Mouse (Mus musculus) midbrain, embryonic 12.5 days (tissue): ENCODE measurements around the gene A2ml1. TPM values are rescaled to one million over a fixed set of nuclear protein-coding genes. Genes with fewer than 3 reads are reported as not detected.

Experiments
- ATAC-seq: fragments of 200-750 bp; cut with Nextera tagmentation; 2 replicates; pipeline ENCODE4 v1.8.0; 2017; ENCODE audit warnings: low read depth, moderate TSS enrichment, moderate library complexity; ENCODE audit not compliant: low FRiP score
- H3K27ac ChIP-seq: fragments of 300-500 bp; sonication (generic); replicated peaks from 2 replicates; pipeline ENCODE4 v1.5.1; 2016; ENCODE audit warnings: mild to moderate bottlenecking
- H3K27me3 ChIP-seq: fragments of 300-500 bp; sonication (generic); 2 replicates; pipeline ENCODE4 v1.6.1; 2016; ENCODE audit warnings: mild to moderate bottlenecking
- H3K36me3 ChIP-seq: fragments of 300-500 bp; sonication (generic); 2 replicates; pipeline ENCODE4 v1.6.1; 2016
- H3K4me1 ChIP-seq: fragments of 300-500 bp; sonication (generic); 2 replicates; pipeline ENCODE4 v1.6.1; 2016
- H3K4me2 ChIP-seq: fragments of 300-500 bp; sonication (generic); replicated peaks from 2 replicates; pipeline ENCODE4 v1.6.1; 2016; ENCODE audit warnings: mild to moderate bottlenecking, moderate library complexity
- H3K4me3 ChIP-seq: fragments of 300-500 bp; sonication (generic); 2 replicates; pipeline ENCODE4 v1.5.1; 2016; ENCODE audit warnings: mild to moderate bottlenecking
- H3K9ac ChIP-seq: fragments of 300-500 bp; sonication (generic); replicated peaks from 2 replicates; pipeline ENCODE4 v1.6.1; 2016; ENCODE audit warnings: mild to moderate bottlenecking, moderate library complexity
- H3K9me3 ChIP-seq: fragments of 300-500 bp; sonication (generic); 2 replicates; pipeline ENCODE4 v1.6.1; 2016; ENCODE audit warnings: mild to moderate bottlenecking
- WGBS: fragments of 180-500 bp; shearing (Covaris S2); methylation state at CpG from one replicate; pipeline ENCODE4 v1.1.7; 2016; 5-methylcytosine and 5-hydroxymethylcytosine counted together
- polyA plus RNA-seq: library from polyadenylated mRNA; unstranded; fragments of >200 nt; fragmentation: Nextera tagmentation; extraction: Ambion mirVana; gene quantifications from 2 replicates; pipeline ENCODE4 v1.2.1, GENCODE M21; 2016

The A2ml1 gene
- polyA plus RNA-seq, 1 experiment from 2014 or later, result not detected

GRCm38 (mm10) chr6:128504743-128505142, 76.7 kb downstream of the A2ml1 start:
- WGBS, result 87% methylated on average over 5 of the region's 5 CpGs
- H3K4me1 ChIP-seq, result no peaks in the 10 kb centered on the region
- H3K9ac ChIP-seq, result no peak overlapping the region
- no peak overlapping the region for H3K27ac ChIP-seq
- H3K4me3 ChIP-seq, result no peak overlapping the region
- ATAC-seq, result no peak
- no peaks in the 10 kb centered on the region for H3K36me3 ChIP-seq
- H3K9me3 ChIP-seq, result no peaks in the 10 kb centered on the region
- no peaks in the 10 kb centered on the region for H3K27me3 ChIP-seq
- no peak overlapping the region for H3K4me2 ChIP-seq

- WGBS, result 80% methylated on average over 1 of the region's 1 CpGs
- Histone ChIP-seq H3K4me1 (no peaks in the 10 kb centered on the region), H3K9me3 (no peaks in the 10 kb centered on the region), H3K27ac (no peak overlapping the region), H3K9ac (no peak overlapping the region), H3K36me3 (no peaks in the 10 kb centered on the region), H3K4me3 (no peak overlapping the region), H3K4me2 (no peak overlapping the region), H3K27me3 (no peaks in the 10 kb centered on the region)
- no peak for ATAC-seq
Observed at GRCm38 (mm10) chr6:128495346-128495745, 86.1 kb downstream of the A2ml1 start.

GRCm38 (mm10) chr6:128494646-128495331, 86.6 kb downstream of the A2ml1 start:
- Histone ChIP-seq H3K27ac (no peak overlapping the region), H3K36me3 (no peaks in the 10 kb centered on the region), H3K4me2 (no peak overlapping the region), H3K9ac (no peak overlapping the region), H3K27me3 (no peaks in the 10 kb centered on the region), H3K4me3 (no peak overlapping the region), H3K4me1 (no peaks in the 10 kb centered on the region), H3K9me3 (no peaks in the 10 kb centered on the region)
- ATAC-seq, result no peak
- WGBS, result 73% methylated on average over 15 of the region's 15 CpGs

DNA sequence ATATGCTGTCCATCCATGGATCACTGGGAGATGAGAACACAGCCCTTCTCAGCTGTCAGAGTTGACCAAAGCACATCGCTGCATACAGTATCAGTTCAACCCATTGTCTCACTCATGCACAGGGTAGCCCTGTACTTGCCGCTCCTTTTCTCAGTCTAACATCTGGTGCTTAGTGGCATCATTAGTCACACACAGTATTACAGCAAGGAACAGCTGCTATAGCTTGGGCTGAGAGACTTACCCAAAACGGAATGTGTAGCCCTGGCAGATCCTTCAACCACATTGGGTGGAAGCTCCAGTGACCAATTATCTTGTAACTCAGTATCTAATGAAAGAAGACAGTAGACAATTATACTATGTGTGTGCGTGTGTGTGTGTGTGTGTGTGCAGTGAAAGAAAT, 89.5 kb downstream of the A2ml1 start:
- no peak for ATAC-seq
- H3K27ac ChIP-seq, result no peak overlapping the region
- H3K9me3 ChIP-seq, result no peaks in the 10 kb centered on the region
- no peaks in the 10 kb centered on the region for H3K4me1 ChIP-seq
- no peak overlapping the region for H3K4me2 ChIP-seq
- no peak overlapping the region for H3K9ac ChIP-seq
- WGBS, result 86% methylated on average over 4 of the region's 4 CpGs
- no peaks in the 10 kb centered on the region for H3K36me3 ChIP-seq
- no peaks in the 10 kb centered on the region for H3K27me3 ChIP-seq
- no peak overlapping the region for H3K4me3 ChIP-seq

GRCm38 (mm10) chr6:128490141-128490540, 91.3 kb downstream of the A2ml1 start:
- Histone ChIP-seq H3K4me3 (no peak overlapping the region), H3K36me3 (no peaks in the 10 kb centered on the region), H3K4me2 (no peak overlapping the region), H3K27me3 (no peaks in the 10 kb centered on the region), H3K27ac (no peak overlapping the region), H3K9ac (no peak overlapping the region), H3K4me1 (no peaks in the 10 kb centered on the region), H3K9me3 (no peaks in the 10 kb centered on the region)
- ATAC-seq, result no peak
- 95% methylated on average over 10 of the region's 10 CpGs for WGBS

Other genes starting within 250 kb of the A2ml1 start
- 19.0 and 19.7 TPM in 2 replicates for gene Tulp3, start 225.8 kb downstream of the A2ml1 start, polyA plus RNA-seq
- gene Rhno1, start 218.7 kb downstream of the A2ml1 start, polyA plus RNA-seq, result 159 and 171 TPM in 2 replicates
- gene Foxm1, start 218.6 kb downstream of the A2ml1 start, polyA plus RNA-seq, result 61.0 and 67.7 TPM in 2 replicates
- gene Tex52, start 206.2 kb downstream of the A2ml1 start, polyA plus RNA-seq, result 0.55 and 0.71 TPM in 2 replicates
- gene Gm44596, start 206.1 kb downstream of the A2ml1 start, polyA plus RNA-seq, result not detected in 2 replicates
- gene Nrip2, start 182.3 kb downstream of the A2ml1 start, polyA plus RNA-seq, result 4.1 and 5.4 TPM in 2 replicates
- 39.2 TPM in 2 replicates for gene Itfg2, start 156.7 kb downstream of the A2ml1 start, polyA plus RNA-seq
- 496 and 515 TPM in 2 replicates for gene Fkbp4, start 142.9 kb downstream of the A2ml1 start, polyA plus RNA-seq
- gene Pzp, start 54.9 kb downstream of the A2ml1 start, polyA plus RNA-seq, result not detected in 2 replicates
- not detected in 2 replicates for gene Klrb1a, start 41.9 kb upstream of the A2ml1 start, polyA plus RNA-seq
- not detected in 2 replicates for gene Clec2h, start 80.8 kb upstream of the A2ml1 start, polyA plus RNA-seq
- gene Klrb1, start 141.5 kb upstream of the A2ml1 start, polyA plus RNA-seq, result not detected in 2 replicates
- gene Klrb1c, start 207.6 kb upstream of the A2ml1 start, polyA plus RNA-seq, result not detected in 2 replicates
- gene Gm44511, start 244.7 kb upstream of the A2ml1 start, polyA plus RNA-seq, result not detected in 2 replicates
- gene Klrb1b, start 244.7 kb upstream of the A2ml1 start, polyA plus RNA-seq, result not detected in 2 replicates